Mouse (Mus musculus): ENCODE data around the gene Sept4. TPM values are rescaled to one million over a fixed set of nuclear protein-coding genes. Genes with fewer than 3 reads are reported as not detected.

Sept4 gene
- total and polyA plus RNA-seq, 3 experiments, result 1.5 to 2.4 TPM; not detected in 1

GRCm38 (mm10) chr11:87587211-87587874, 18.6 kb downstream of the Sept4 start:
- no peak for DNase-seq (ENCODE audit: low read depth, low spot score)
- Histone ChIP-seq H3K27ac (ENCODE audit: control insufficient read depth, low read depth, low read length) (no peak overlapping the region), H3K9me3 (replicated peaks; ENCODE audit: insufficient read depth, low read length) (no peaks in the 10 kb centered on the region), H3K4me3 (ENCODE audit: control insufficient read depth in 1 of 2, insufficient read depth in 1 of 2, low read depth in 2 of 2, low read length in 2 of 2) (no peak overlapping the region), H3K36me3 (ENCODE audit: control insufficient read depth in 1 of 2, insufficient read depth in 2 of 2, low read length in 2 of 2) (peaks cover 0 to 6% of the 10 kb centered on the region in 2 experiments; a peak in 2 of 4 replicates), H3K9ac (ENCODE audit: control insufficient read depth, low read depth, low read length, poor library complexity, severe bottlenecking) (no peak overlapping the region), H3K27me3 (ENCODE audit: control insufficient read depth in 1 of 2, insufficient read depth in 2 of 2, low read length in 2 of 2) (no peaks in the 10 kb centered on the region; a peak in 1 of 4 replicates), H3K79me2 (ENCODE audit: control insufficient read depth, insufficient read depth, low read length, poor library complexity) (peaks cover 12% of the 10 kb centered on the region), H3K4me1 (ENCODE audit: control insufficient read depth in 1 of 2, insufficient read depth in 2 of 2, low read length in 2 of 2) (peaks cover 5 to 6% of the 10 kb centered on the region in 2 experiments; a peak in 3 of 4 replicates)
- no peak for TF ChIP-seq TCF12 (IDR thresholded peaks at IDR 0.05; ENCODE audit: low read depth, low read length)
- no peak for TF ChIP-seq POLR2A (IDR thresholded peaks at IDR 0.05; ENCODE audit: control insufficient read depth in 1 of 2, insufficient read depth in 1 of 2, low read depth in 1 of 2, low read length in 2 of 2, poor library complexity in 1 of 2)
- TF ChIP-seq NELFE (IDR thresholded peaks at IDR 0.05; ENCODE audit: low read depth, low read length), result no peak
- TF ChIP-seq SIN3A (IDR thresholded peaks at IDR 0.05; ENCODE audit: low read length), result no peak
- no peak for TF ChIP-seq ZKSCAN1 (IDR thresholded peaks at IDR 0.05; ENCODE audit: low read depth, low read length)
- TF ChIP-seq USF1 (IDR thresholded peaks at IDR 0.05; ENCODE audit: low read depth, low read length), result no peak
- no peak for TF ChIP-seq MAX (IDR thresholded peaks at IDR 0.05; ENCODE audit: low read length)
- no peak for TF ChIP-seq POLR2AphosphoS5 (IDR thresholded peaks at IDR 0.05; ENCODE audit: borderline replicate concordance, low read depth, low read length)
- no peak for TF ChIP-seq EP300 (IDR thresholded peaks at IDR 0.05; ENCODE audit: low read depth in 1 of 2, low read length in 2 of 2)
- TF ChIP-seq TAL1 (IDR thresholded peaks at IDR 0.05; ENCODE audit: low read length), result no peak
- TF ChIP-seq RAD21 (IDR thresholded peaks at IDR 0.05; ENCODE audit: low read depth, low read length), result no peak
- TF ChIP-seq SMC3 (IDR thresholded peaks at IDR 0.05; ENCODE audit: low read depth, low read length), result no peak
- no peak for TF ChIP-seq CHD2 (IDR thresholded peaks at IDR 0.05; ENCODE audit: low read length)
- no peak for TF ChIP-seq UBTF (IDR thresholded peaks at IDR 0.05; ENCODE audit: borderline replicate concordance, insufficient read depth, low read depth, low read length)
- TF ChIP-seq USF2 (IDR thresholded peaks at IDR 0.05; ENCODE audit: borderline replicate concordance in 1 of 2, insufficient read depth in 1 of 2, low read depth in 1 of 2, low read length in 2 of 2), result no peak
- TF ChIP-seq TBP (IDR thresholded peaks at IDR 0.05; ENCODE audit: low read depth, low read length), result no peak
- no peak for TF ChIP-seq NRF1 (IDR thresholded peaks at IDR 0.05; ENCODE audit: insufficient read depth, low read depth, low read length, poor library complexity, severe bottlenecking)
- TF ChIP-seq RCOR1 (IDR thresholded peaks at IDR 0.05; ENCODE audit: low read depth, low read length), result no peak
- TF ChIP-seq GATA1 (IDR thresholded peaks at IDR 0.05; ENCODE audit: low read depth, low read length), result no peak
- TF ChIP-seq ZMIZ1 (IDR thresholded peaks at IDR 0.05; ENCODE audit: low read depth, low read length), result no peak

- Histone ChIP-seq H3K79me2 (ENCODE audit: control insufficient read depth, insufficient read depth, low read length, poor library complexity) (peaks cover 26% of the 10 kb centered on the region), H3K4me3 (ENCODE audit: control insufficient read depth in 1 of 2, insufficient read depth in 1 of 2, low read depth in 2 of 2, low read length in 2 of 2) (no peak overlapping the region), H3K27me3 (ENCODE audit: control insufficient read depth in 1 of 2, insufficient read depth in 2 of 2, low read length in 2 of 2) (no peaks in the 10 kb centered on the region), H3K36me3 (ENCODE audit: control insufficient read depth in 1 of 2, insufficient read depth in 2 of 2, low read length in 2 of 2) (peaks cover 0 to 13% of the 10 kb centered on the region in 2 experiments; a peak in 2 of 4 replicates), H3K9me3 (replicated peaks; ENCODE audit: insufficient read depth, low read length) (no peaks in the 10 kb centered on the region), H3K4me1 (ENCODE audit: control insufficient read depth in 1 of 2, insufficient read depth in 2 of 2, low read length in 2 of 2) (peaks cover 5 to 17% of the 10 kb centered on the region in 2 experiments; a peak in 3 of 4 replicates), H3K27ac (ENCODE audit: control insufficient read depth, low read depth, low read length) (no peak overlapping the region), H3K9ac (ENCODE audit: control insufficient read depth, low read depth, low read length, poor library complexity, severe bottlenecking) (no peak overlapping the region)
- DNase-seq (ENCODE audit: low read depth, low spot score), result no peak
- TF ChIP-seq POLR2A (IDR thresholded peaks at IDR 0.05; ENCODE audit: control insufficient read depth in 1 of 2, insufficient read depth in 1 of 2, low read depth in 1 of 2, low read length in 2 of 2, poor library complexity in 1 of 2) (peak in 1 of 2 experiments; percentile 20; a peak in 1 of 4 replicates), HCFC1 (IDR thresholded peaks at IDR 0.05; ENCODE audit: low read depth, low read length) (no peak)
These were observed 20.9 kb downstream of the Sept4 start for GRCm38 (mm10) chr11:87589605-87590004.

Measured in MEL (cell line).